Mouse (Mus musculus): ENCODE data around the gene Fgd2. TPM values are rescaled to one million over a fixed set of nuclear protein-coding genes. Genes with fewer than 3 reads are reported as not detected.

The Fgd2 gene
- polyA plus RNA-seq, 1 experiment from 2014 or later, result 7.7 TPM

DNA sequence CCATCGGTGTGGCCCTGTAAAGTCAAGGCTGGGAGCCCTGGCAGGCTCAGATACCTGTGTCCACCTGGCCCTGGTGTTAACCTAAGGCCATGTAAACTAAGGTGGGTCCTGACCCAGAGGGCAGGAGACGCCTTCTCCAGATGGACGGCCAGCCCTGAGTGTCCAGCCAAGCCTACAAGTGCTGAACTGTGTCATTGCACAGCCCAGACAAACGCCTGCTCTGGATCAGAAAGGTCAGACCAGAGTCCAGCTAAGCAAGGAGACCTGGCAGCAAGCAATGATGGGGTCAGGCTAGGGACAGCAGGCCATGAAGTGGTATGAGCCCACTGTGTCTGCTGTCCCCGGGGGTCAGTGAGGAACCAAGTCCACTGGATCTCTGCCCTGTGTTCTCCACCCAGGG lies 46.7 kb downstream of the Fgd2 start:
- no peaks in the 10 kb centered on the region for H3K36me3 ChIP-seq (ENCODE audit: control insufficient read depth, insufficient read depth)
- no peak overlapping the region for H3K9ac ChIP-seq (ENCODE audit: low read depth, low read length)
- peaks cover 8% of the 10 kb centered on the region for H3K4me1 ChIP-seq (ENCODE audit: control insufficient read depth, low read depth, low read length)

DNA sequence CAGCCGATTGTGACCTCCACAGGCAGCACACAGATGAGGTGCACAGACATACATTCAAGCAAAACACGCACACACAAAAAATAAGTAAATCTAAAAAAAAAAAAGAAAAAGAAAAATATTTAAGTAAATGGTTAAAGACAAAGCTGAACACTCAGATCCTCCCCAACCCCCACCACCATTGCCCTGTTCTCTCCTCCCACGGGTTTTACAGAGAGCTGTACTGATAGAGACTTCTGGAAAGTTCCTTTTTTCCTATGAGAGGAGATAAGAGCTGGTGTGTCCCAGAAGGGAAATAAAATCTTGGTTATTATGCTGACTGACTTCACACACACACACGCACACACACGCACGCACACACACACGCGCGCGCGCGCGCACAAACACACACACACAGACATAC lies 47.6 kb downstream of the Fgd2 start:
- Histone ChIP-seq H3K9ac (ENCODE audit: low read depth, low read length) (no peak overlapping the region), H3K4me1 (ENCODE audit: control insufficient read depth, low read depth, low read length) (peaks cover 8% of the 10 kb centered on the region), H3K27me3 (ENCODE audit: control insufficient read depth, insufficient read depth, low read depth, low read length) (no peaks in the 10 kb centered on the region), H3K36me3 (ENCODE audit: control insufficient read depth, insufficient read depth) (no peaks in the 10 kb centered on the region), H3K4me3 (ENCODE audit: low read depth, low read length) (no peak overlapping the region), H3K4me2 (ENCODE audit: low read depth, low read length) (no peak overlapping the region), H3K27ac (ENCODE audit: low read length) (no peak overlapping the region), H3K9me3 (replicated peaks; ENCODE audit: control insufficient read depth, low read length) (no peaks in the 10 kb centered on the region)
- no peak for ATAC-seq (ENCODE audit: low read depth)
- 82% methylated on average over 13 of the region's 13 CpGs for WGBS (ENCODE audit: insufficient replicate concordance)

More for the DNA sequence above, 46.7 kb downstream of the Fgd2 start:
- ATAC-seq (ENCODE audit: low read depth), result peak; percentile 64; the same call in 1 of the 2 replicates
- Histone ChIP-seq H3K9me3 (replicated peaks; ENCODE audit: control insufficient read depth, low read length) (no peaks in the 10 kb centered on the region), H3K27ac (ENCODE audit: low read length) (no peak overlapping the region), H3K4me3 (ENCODE audit: low read depth, low read length) (no peak overlapping the region), H3K27me3 (ENCODE audit: control insufficient read depth, insufficient read depth, low read depth, low read length) (no peaks in the 10 kb centered on the region), H3K4me2 (ENCODE audit: low read depth, low read length) (no peak overlapping the region)
- 57% methylated on average over 5 of the region's 5 CpGs for WGBS (ENCODE audit: insufficient replicate concordance)

DNA sequence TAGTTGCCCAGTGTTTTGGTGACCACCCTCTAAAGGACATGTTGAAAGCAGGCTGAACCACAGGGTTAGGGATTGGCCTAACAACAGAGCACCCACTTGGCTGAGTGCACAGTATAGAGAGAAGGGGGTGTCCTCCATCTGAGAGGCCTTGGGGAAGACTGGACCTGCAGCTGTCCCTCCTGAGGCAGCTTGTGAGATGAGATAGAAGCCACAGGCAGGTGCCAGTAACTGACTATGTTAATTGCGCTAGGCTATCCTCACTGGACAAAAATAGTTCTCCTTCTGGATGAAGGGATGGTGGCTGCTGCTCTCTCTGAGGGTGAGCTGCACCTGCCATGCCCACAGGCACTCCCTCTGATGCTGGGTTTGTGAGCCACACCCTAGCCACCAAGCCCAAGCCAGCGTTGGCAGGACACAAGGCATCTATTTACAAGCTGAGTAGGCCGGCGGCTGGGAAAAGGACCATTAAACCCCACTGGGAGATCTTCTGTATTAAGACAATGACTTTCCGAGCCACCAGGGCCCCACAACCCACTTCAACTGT lies 49.2 kb downstream of the Fgd2 start:
- Histone ChIP-seq H3K4me2 (ENCODE audit: low read depth, low read length) (no peak overlapping the region), H3K9me3 (replicated peaks; ENCODE audit: control insufficient read depth, low read length) (no peaks in the 10 kb centered on the region), H3K9ac (ENCODE audit: low read depth, low read length) (no peak overlapping the region; the same call in 1 of the 2 replicates), H3K36me3 (ENCODE audit: control insufficient read depth, insufficient read depth) (no peaks in the 10 kb centered on the region), H3K4me1 (ENCODE audit: control insufficient read depth, low read depth, low read length) (peaks cover 12% of the 10 kb centered on the region), H3K27ac (ENCODE audit: low read length) (no peak overlapping the region), H3K4me3 (ENCODE audit: low read depth, low read length) (no peak overlapping the region), H3K27me3 (ENCODE audit: control insufficient read depth, insufficient read depth, low read depth, low read length) (no peaks in the 10 kb centered on the region)
- 0 out of 2 replicates have a peak, but pooled peaks have one; percentile 47 for ATAC-seq (ENCODE audit: low read depth)
- WGBS (ENCODE audit: insufficient replicate concordance), result 64% methylated on average over 5 of the region's 5 CpGs

DNA sequence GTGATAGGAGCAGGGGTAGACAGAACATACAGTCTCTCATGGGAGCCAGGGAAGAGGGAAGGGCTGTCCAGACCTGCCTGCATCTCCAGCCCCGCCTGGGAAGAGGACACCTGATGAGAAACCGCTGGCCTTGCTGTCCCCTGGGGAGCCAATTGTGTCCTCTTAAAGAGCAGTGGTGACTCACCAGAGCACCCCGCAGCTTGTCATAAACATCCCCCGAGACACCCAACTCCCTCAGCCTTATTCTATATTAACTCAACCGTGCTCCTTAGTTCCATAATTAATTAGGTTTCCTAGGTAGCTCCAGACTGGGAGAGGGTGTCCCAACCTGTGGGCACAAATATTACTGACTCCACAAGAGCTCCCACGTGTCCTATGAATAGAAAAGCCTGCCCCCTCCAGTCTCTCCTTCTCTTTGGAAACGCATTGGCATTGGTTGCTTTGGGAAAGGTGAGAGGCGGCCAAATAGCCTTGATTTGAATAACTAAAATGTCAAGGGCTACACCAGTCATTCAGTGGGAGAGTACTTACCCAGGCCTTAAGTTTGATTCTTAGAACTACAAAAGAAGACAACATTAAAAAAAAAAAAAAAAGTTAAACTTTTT lies 51.2 kb downstream of the Fgd2 start:
- H3K27ac ChIP-seq (ENCODE audit: low read length), result no peak overlapping the region
- ATAC-seq (ENCODE audit: low read depth), result no peak
- no peak overlapping the region for H3K4me2 ChIP-seq (ENCODE audit: low read depth, low read length)
- H3K36me3 ChIP-seq (ENCODE audit: control insufficient read depth, insufficient read depth), result no peaks in the 10 kb centered on the region
- peaks cover 17% of the 10 kb centered on the region for H3K27me3 ChIP-seq (ENCODE audit: control insufficient read depth, insufficient read depth, low read depth, low read length)
- H3K9ac ChIP-seq (ENCODE audit: low read depth, low read length), result no peak overlapping the region
- H3K4me1 ChIP-seq (ENCODE audit: control insufficient read depth, low read depth, low read length), result peaks cover 16% of the 10 kb centered on the region
- WGBS (ENCODE audit: insufficient replicate concordance), result 50% methylated on average over 8 of the region's 8 CpGs
- no peaks in the 10 kb centered on the region for H3K9me3 ChIP-seq (replicated peaks; ENCODE audit: control insufficient read depth, low read length)
- H3K4me3 ChIP-seq (ENCODE audit: low read depth, low read length), result no peak overlapping the region

DNA sequence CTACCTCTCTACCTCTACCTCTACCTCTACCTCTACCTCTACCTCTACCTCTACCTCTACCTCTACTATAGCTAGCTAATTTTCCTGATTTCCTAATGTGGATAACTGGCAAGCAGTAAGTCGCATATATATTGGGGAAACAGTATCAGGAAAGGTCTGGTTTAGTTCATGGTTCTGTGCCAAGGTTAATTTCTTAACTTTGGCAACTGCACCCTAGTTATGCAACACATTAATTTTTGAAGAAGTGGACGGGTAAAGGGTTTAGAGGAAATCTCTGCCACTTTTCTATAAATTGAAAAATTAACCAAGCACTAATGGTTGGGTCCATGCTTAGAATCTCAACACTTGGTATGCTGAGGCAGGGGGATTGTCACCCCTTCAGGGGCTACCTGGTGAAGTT lies 53.9 kb downstream of the Fgd2 start:
- no peaks in the 10 kb centered on the region for H3K9me3 ChIP-seq (replicated peaks; ENCODE audit: control insufficient read depth, low read length)
- no peak overlapping the region for H3K4me2 ChIP-seq (ENCODE audit: low read depth, low read length)
- H3K27me3 ChIP-seq (ENCODE audit: control insufficient read depth, insufficient read depth, low read depth, low read length), result peaks cover 33% of the 10 kb centered on the region
- H3K9ac ChIP-seq (ENCODE audit: low read depth, low read length), result no peak overlapping the region
- WGBS (ENCODE audit: insufficient replicate concordance), result 46% methylated on average over 2 of the region's 2 CpGs
- H3K27ac ChIP-seq (ENCODE audit: low read length), result no peak overlapping the region
- H3K4me1 ChIP-seq (ENCODE audit: control insufficient read depth, low read depth, low read length), result peaks cover 24% of the 10 kb centered on the region
- no peaks in the 10 kb centered on the region for H3K36me3 ChIP-seq (ENCODE audit: control insufficient read depth, insufficient read depth)
- no peak overlapping the region for H3K4me3 ChIP-seq (ENCODE audit: low read depth, low read length)
- ATAC-seq (ENCODE audit: low read depth), result no peak

DNA sequence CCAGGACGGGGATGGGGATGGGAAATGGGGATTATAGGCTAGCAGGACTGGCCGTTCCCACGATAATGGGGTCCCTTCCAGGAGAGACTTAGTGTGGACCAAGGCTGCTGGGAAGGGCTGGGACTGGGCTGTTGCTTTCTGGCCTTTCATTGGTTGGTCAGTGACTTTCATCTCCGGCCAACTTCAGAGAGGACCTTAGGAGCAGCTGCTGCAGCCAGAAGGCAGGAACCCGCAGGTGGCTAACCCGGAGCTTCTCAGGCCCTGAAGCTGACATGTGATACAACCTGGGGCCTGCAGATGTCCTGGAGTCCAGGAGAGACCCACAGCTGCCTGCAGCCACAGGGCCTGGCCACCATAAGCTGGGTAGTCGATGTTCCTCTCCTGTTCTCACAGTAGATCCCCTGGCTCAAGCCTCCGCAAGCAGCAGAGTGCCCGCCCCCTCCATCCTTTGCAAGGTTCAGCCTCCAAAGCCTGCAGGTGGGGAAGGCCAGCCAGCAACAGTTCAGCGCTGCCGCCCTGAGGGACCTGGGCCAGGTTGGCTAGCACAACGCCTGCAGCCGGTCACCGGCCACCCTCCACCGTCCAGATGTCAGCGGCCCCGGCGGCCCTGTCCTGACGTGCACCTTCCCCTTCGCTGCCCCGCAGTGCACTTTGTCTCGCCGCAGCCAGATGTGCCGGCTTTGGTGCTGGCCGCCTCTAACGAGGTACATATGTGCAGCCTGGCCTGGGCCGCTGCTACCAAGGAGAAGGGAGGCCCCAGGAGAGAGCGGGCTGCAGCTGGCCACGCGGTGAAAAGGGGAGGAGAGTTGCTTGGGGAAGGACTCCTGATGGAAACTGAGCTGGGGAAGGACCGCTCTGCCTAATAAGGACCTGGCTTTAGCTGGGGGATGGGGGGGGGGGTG lies 55.3 kb downstream of the Fgd2 start:
- Histone ChIP-seq H3K27me3 (ENCODE audit: control insufficient read depth, insufficient read depth, low read depth, low read length) (peaks cover 33% of the 10 kb centered on the region), H3K27ac (ENCODE audit: low read length) (no peak overlapping the region), H3K4me2 (ENCODE audit: low read depth, low read length) (peak overlapping the region; percentile 26), H3K36me3 (ENCODE audit: control insufficient read depth, insufficient read depth) (no peaks in the 10 kb centered on the region), H3K4me3 (ENCODE audit: low read depth, low read length) (peak overlapping the region; percentile 9; the same call in 1 of the 2 replicates), H3K9ac (ENCODE audit: low read depth, low read length) (no peak overlapping the region), H3K9me3 (replicated peaks; ENCODE audit: control insufficient read depth, low read length) (no peaks in the 10 kb centered on the region), H3K4me1 (ENCODE audit: control insufficient read depth, low read depth, low read length) (peaks cover 27% of the 10 kb centered on the region)
- 0 out of 2 replicates have a peak, but pooled peaks have one; percentile 15 for ATAC-seq (ENCODE audit: low read depth)
- WGBS (ENCODE audit: insufficient replicate concordance), result 28% methylated on average over 30 of the region's 31 CpGs

DNA sequence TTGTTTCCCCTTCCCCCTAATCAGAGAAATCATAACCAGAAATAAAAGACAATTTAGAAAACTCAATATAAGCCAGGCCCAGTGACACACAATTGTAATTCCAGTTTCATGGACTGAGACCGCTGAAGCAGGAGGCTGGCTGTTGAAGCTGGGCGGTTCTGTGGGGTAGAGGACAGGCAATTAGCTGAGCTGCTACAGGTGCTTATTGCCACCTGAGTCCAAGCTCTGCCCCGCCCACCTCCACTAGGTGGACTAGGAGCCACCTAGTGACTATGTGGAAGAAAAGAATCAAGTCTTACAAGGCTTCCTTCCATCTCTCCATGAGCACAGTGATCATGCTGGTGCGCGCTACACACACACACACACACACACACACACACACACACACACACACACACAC lies 56.0 kb downstream of the Fgd2 start:
- 64% methylated on average over 5 of the region's 5 CpGs for WGBS (ENCODE audit: insufficient replicate concordance)
- Histone ChIP-seq H3K4me1 (ENCODE audit: control insufficient read depth, low read depth, low read length) (peaks cover 27% of the 10 kb centered on the region), H3K9me3 (replicated peaks; ENCODE audit: control insufficient read depth, low read length) (no peaks in the 10 kb centered on the region), H3K4me2 (ENCODE audit: low read depth, low read length) (no peak overlapping the region), H3K9ac (ENCODE audit: low read depth, low read length) (no peak overlapping the region), H3K4me3 (ENCODE audit: low read depth, low read length) (no peak overlapping the region), H3K27me3 (ENCODE audit: control insufficient read depth, insufficient read depth, low read depth, low read length) (peaks cover 33% of the 10 kb centered on the region), H3K36me3 (ENCODE audit: control insufficient read depth, insufficient read depth) (no peaks in the 10 kb centered on the region), H3K27ac (ENCODE audit: low read length) (no peak overlapping the region)
- no peak for ATAC-seq (ENCODE audit: low read depth)

DNA sequence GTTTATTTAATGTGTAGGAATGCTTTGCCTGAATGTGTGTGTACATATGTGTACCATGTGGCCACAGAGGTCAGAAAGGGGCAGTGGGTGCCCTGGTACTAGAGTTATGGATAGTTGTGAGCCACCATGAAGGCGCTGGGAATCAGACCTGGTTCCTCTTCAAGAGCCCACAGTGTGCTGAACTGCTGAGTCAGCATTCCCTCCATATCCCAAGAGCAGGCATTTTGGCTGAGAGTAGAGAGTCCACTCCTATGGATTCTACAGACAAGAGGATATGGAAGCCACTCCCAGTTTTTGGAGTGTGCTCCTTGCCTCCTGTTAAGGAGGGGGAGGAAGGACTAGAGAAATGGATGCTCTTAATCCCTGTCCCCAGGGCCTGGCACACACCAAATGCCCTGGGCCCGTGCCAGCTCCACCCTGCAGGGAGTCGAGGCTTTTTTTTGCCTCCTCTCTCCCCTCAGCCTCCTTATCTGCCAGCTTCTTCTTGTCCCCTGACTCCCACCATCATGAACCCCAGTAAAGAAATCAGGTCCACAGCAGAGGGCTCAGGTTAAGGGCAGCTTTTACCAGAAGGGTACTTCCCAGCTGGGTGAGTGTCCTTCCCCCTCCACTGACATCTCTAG lies 58.2 kb downstream of the Fgd2 start:
- Histone ChIP-seq H3K27me3 (ENCODE audit: control insufficient read depth, insufficient read depth, low read depth, low read length) (peaks cover 33% of the 10 kb centered on the region), H3K4me1 (ENCODE audit: control insufficient read depth, low read depth, low read length) (peaks cover 30% of the 10 kb centered on the region), H3K36me3 (ENCODE audit: control insufficient read depth, insufficient read depth) (no peaks in the 10 kb centered on the region), H3K9ac (ENCODE audit: low read depth, low read length) (no peak overlapping the region), H3K9me3 (replicated peaks; ENCODE audit: control insufficient read depth, low read length) (no peaks in the 10 kb centered on the region), H3K4me3 (ENCODE audit: low read depth, low read length) (no peak overlapping the region), H3K4me2 (ENCODE audit: low read depth, low read length) (no peak overlapping the region), H3K27ac (ENCODE audit: low read length) (no peak overlapping the region)
- WGBS (ENCODE audit: insufficient replicate concordance), result 77% methylated on average over 3 of the region's 3 CpGs
- ATAC-seq (ENCODE audit: low read depth), result no peak

Measured in liver, embryonic 16.5 days (tissue).